In the genomic region with DNA sequence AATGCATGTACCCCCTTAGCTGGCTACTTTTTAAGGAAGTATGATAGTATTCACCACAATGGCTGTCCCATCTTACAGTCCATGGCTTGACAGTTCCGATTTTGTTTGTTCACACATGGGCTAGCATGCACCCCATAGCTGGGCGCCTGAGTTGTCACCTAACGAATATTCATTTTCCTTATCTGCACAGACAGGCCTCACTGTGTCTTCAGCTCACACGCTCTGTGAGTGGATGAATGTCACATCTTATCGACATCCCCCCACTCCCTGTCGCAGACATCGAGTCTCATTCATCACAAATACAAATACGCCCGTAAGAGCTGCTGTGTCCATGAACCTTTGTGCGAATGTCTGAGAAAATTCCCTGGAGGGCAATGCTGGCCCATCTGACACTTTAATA, we compare ENCODE assay signal across 24 mouse cellular contexts. TPM values are rescaled to one million over a fixed set of nuclear protein-coding genes. Genes with fewer than 3 reads are reported as not detected.
DNase-seq lines count a peak whose midpoint lies in the region; ATAC-seq lines count a peak whose summit lies in the region.
"Had no signal": no experiment of that assay in that cellular context is flagged by ENCODE, and none has a peak within 500 bp of the region (broad histone marks: within the 10 kb centered on the region; RNA-seq: fewer than 3 reads in every experiment).

No protein-coding gene starts in this region.

- H3K9me3 ChIP-seq in liver, embryonic 13.5 days (replicated peaks): no peaks in the 10 kb centered on the region
- H3K9me3 ChIP-seq: heart, embryonic 13.5 days; neural tube, embryonic 13.5 days had no signal

- ATAC-seq in erythroblast, adult 5-6 weeks (replicated peaks; ENCODE audit: low FRiP score, poor library complexity, severe bottlenecking): peak; percentile 63
- ATAC-seq in liver, embryonic 13.5 days (ENCODE audit: low read depth): peak; percentile 98
- peak; percentile 96 for ATAC-seq in megakaryocyte-erythroid progenitor cell, adult 5-6 weeks (replicated peaks; ENCODE audit: low FRiP score, low TSS enrichment, poor library complexity, severe bottlenecking)
- ATAC-seq: forebrain, embryonic 16.5 days; intestine, postnatal 0 days had no signal

- peak; percentile 19 for DNase-seq in c-Kit-negative CD71-positive TER-119-positive erythroid progenitor cells, embryonic 14.5 days (ENCODE audit: low read depth, low spot score)
- DNase-seq in liver, embryonic 13.5 days: peak; percentile 62
- no peak for DNase-seq in heart, postnatal 25 days (ENCODE audit: low spot score)
- no peak for DNase-seq in neural tube, embryonic 10.5 days (ENCODE audit: extremely low spot score, low spot score)
- no peak for DNase-seq in gastrocnemius, postnatal 10 days
- DNase-seq: adrenal gland, postnatal 36 days; cerebellum, adult 18-20 months; cerebellum, postnatal 14 days; embryo, embryonic 11 days; gastrocnemius, postnatal 25 days; heart, adult 2 months; heart, postnatal 14 days; lung, adult 18-20 months; lung, postnatal 14 days; midbrain, embryonic 14.5 days had no signal

- H3K4me3 ChIP-seq in liver, embryonic 13.5 days (replicated peaks): no peak overlapping the region
- H3K4me3 ChIP-seq: embryonic facial prominence, embryonic 13.5 days; heart, adult 2 months; heart, embryonic 13.5 days; hindbrain, embryonic 12.5 days; neural tube, embryonic 13.5 days had no signal

- peak overlapping the region; percentile 44 for H3K4me2 ChIP-seq in liver, embryonic 13.5 days
- H3K4me2 ChIP-seq: embryonic facial prominence, embryonic 13.5 days; heart, embryonic 13.5 days; hindbrain, embryonic 12.5 days; neural tube, embryonic 13.5 days had no signal

- 22% methylated on average over 10 of the region's 10 CpGs for WGBS in liver, embryonic 13.5 days (ENCODE audit: insufficient replicate concordance)

- no peaks in the 10 kb centered on the region for H3K36me3 ChIP-seq in liver, embryonic 13.5 days
- H3K36me3 ChIP-seq: embryonic facial prominence, embryonic 13.5 days; heart, embryonic 13.5 days; hindbrain, embryonic 12.5 days; neural tube, embryonic 13.5 days had no signal

- intact Hi-C loops in heart, postnatal 25 days (cut with DNase I): no loop called here

- H3K27ac ChIP-seq in liver, embryonic 13.5 days: peak overlapping the region; percentile 81
- H3K27ac ChIP-seq: embryonic facial prominence, embryonic 13.5 days; heart, adult 2 months; heart, embryonic 13.5 days; hindbrain, embryonic 12.5 days; kidney, postnatal 0 days; neural tube, embryonic 13.5 days had no signal

- H3K4me1 ChIP-seq in liver, embryonic 13.5 days (replicated peaks): peaks cover 40% of the 10 kb centered on the region
- H3K4me1 ChIP-seq: embryonic facial prominence, embryonic 13.5 days; hindbrain, embryonic 12.5 days; neural tube, embryonic 13.5 days had no signal

- H3K9ac ChIP-seq in liver, embryonic 13.5 days: no peak overlapping the region; the same call in 1 of the 2 replicates
- H3K9ac ChIP-seq: embryonic facial prominence, embryonic 13.5 days; heart, embryonic 13.5 days; hindbrain, embryonic 12.5 days; neural tube, embryonic 13.5 days had no signal

- no peaks in the 10 kb centered on the region for H3K27me3 ChIP-seq in liver, embryonic 13.5 days
- H3K27me3 ChIP-seq: embryonic facial prominence, embryonic 13.5 days; heart, embryonic 13.5 days; hindbrain, embryonic 12.5 days; neural tube, embryonic 13.5 days had no signal

RNA-seq across cellular contexts. Expression of a gene that starts 24.1 kb away (rescaled TPM):
- total RNA-seq in erythroblast, adult 5-6 weeks (2015; ENCODE audit: low replicate concordance): not detected in 2 replicates
- total RNA-seq in erythroblast, adult 5-6 weeks (2017; ENCODE audit: low replicate concordance): not detected in 2 replicates
- polyA plus RNA-seq in liver, embryonic 13.5 days (2015; fragmentation: Nextera tagmentation; extraction: Ambion mirVana): 29.5 and 38.3 TPM in 2 replicates
- 0.17 TPM in 1 of 2 replicates, not detected in the other for total RNA-seq in megakaryocyte-erythroid progenitor cell, adult 5-6 weeks (2014; fragmentation: Nextera tagmentation)
- total RNA-seq in megakaryocyte-erythroid progenitor cell, adult 5-6 weeks (2017): 0.11 TPM in 1 of 2 replicates, not detected in the other
- total RNA-seq in heart, postnatal 25 days (2021): 10 to 100 TPM; 36.6 to 42.8 TPM
- 100 to 1,000 TPM in 1 of 2 experiments, 10 to 100 TPM in 1; 94.0 to 121 TPM for total RNA-seq in gastrocnemius, postnatal 10 days (2021)

Comparison
In these comparisons a context has a peak if more than half of its experiments do, and no peak if none do; other contexts are left out.
1. DNase-seq: peak in c-Kit-negative CD71-positive TER-119-positive erythroid progenitor cells, embryonic 14.5 days (single experiment) and liver, embryonic 13.5 days (single experiment); none in heart, postnatal 25 days (single experiment), neural tube, embryonic 10.5 days (single experiment) and gastrocnemius, postnatal 10 days (single experiment).
2. RNA of a gene that starts 24.1 kb away (total RNA-seq): 94.0 to 121 TPM in gastrocnemius, postnatal 10 days and 36.6 to 42.8 TPM in heart, postnatal 25 days; not detected in erythroblast, adult 5-6 weeks and 0.11 to 0.17 TPM in megakaryocyte-erythroid progenitor cell, adult 5-6 weeks; every median in the first group is over 10 times any median in the second.
3. Peak in every context shown above with its lines, with median percentiles within 50 percentile points of each other: ATAC-seq.